Comparison of ENCODE assay signal across 9 mouse cellular contexts in the genomic region with DNA sequence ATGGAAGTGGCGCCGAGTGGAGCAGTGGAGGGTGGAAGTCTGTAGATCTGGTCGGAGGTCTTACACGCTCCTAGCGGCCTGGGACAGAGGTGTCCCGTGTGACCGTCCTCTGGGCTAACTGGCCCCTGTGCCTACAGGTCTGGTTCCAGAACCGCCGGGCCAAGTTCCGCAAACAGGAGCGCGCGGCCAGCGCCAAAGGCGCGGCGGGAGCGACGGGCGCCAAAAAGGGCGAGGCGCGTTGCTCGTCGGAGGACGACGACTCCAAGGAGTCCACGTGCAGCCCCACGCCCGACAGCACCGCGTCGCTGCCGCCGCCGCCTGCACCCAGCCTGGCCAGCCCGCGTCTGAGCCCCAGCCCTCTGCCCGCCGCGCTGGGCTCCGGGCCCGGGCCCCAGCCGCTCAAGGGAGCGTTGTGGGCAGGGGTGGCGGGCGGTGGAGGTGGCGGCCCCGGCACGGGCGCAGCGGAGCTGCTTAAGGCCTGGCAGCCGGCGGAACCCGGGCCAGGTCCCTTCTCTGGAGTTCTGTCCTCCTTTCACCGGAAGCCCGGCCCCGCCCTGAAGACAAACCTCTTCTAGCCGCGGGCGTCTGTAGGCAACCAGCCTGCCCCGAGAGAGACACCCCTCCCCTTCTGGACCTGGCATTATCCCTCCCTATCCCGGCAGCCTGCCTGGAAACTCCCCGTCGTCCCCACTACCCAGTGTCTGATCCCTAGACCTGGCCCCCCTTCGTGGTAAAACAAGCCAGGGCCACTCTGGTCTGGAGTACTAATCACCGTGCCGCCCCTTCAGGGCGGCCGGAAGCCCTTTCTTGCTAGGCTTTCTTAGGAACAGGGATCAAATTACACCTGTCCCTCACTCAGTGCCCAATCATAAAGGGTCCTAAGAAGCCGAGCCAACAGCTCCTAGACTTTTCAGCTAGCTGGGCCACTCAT. TPM values are rescaled to one million over a fixed set of nuclear protein-coding genes. Genes with fewer than 3 reads are reported as not detected.
A peak's percentile ranks its signal among the peaks of the same experiment; 100 is the strongest.
DNase-seq lines count a peak whose midpoint lies in the region; ATAC-seq lines count a peak whose summit lies in the region.
"Had no signal": no experiment of that assay in that cellular context is flagged by ENCODE, and none has a peak within 500 bp of the region (broad histone marks: within the 10 kb centered on the region; RNA-seq: fewer than 3 reads in every experiment).

No protein-coding gene starts in this region.

- peak overlapping the region; percentile 78 for H3K4me2 ChIP-seq in neural tube, embryonic 12.5 days (replicated peaks)

- no peaks in the 10 kb centered on the region for H3K9me3 ChIP-seq in neural tube, embryonic 12.5 days

- no peak overlapping the region for H3K27ac ChIP-seq in neural tube, embryonic 12.5 days

- peaks cover 27% of the 10 kb centered on the region for H3K36me3 ChIP-seq in neural tube, embryonic 12.5 days

- DNase-seq in layer of hippocampus, adult 11-12 months (ENCODE audit: low spot score) = peak; percentile 12
- DNase-seq in layer of hippocampus, adult 9-10 months (ENCODE audit: low spot score) = no peak
- peak; percentile 88 for DNase-seq in embryo, embryonic 11 days
- DNase-seq in heart, adult 9 months (ENCODE audit: low spot score in 2 of 2) = peak; percentile 77 to 79
- peak; percentile 53 for DNase-seq in kidney, adult 11 months
- peak; percentile 56 to 60 for DNase-seq in lung, adult 18-20 months
- DNase-seq in left cerebral cortex, adult 9 months (ENCODE audit: low spot score in 2 of 2) = no peak

- peak; percentile 22 for ATAC-seq in neural tube, embryonic 12.5 days (ENCODE audit: low FRiP score, low read depth)

- H3K9ac ChIP-seq in neural tube, embryonic 12.5 days = peak overlapping the region; percentile 61

- H3K4me3 ChIP-seq in neural tube, embryonic 12.5 days = peak overlapping the region; percentile 39

- H3K4me1 ChIP-seq in neural tube, embryonic 12.5 days = peaks cover 32% of the 10 kb centered on the region

- peaks cover 72% of the 10 kb centered on the region for H3K27me3 ChIP-seq in neural tube, embryonic 12.5 days (replicated peaks)

- WGBS in neural tube, embryonic 12.5 days = under 1% methylated on average over 71 of the region's 71 CpGs

RNA-seq across cellular contexts. Expression of a gene that starts 3.7 kb away (rescaled TPM):
- polyA plus RNA-seq in neural tube, embryonic 12.5 days (2016; fragmentation: Nextera tagmentation; extraction: Ambion mirVana) = 1.9 and 2.4 TPM in 2 replicates
- polyA plus RNA-seq: G1E had no signal

RNA-seq across cellular contexts. Expression of a gene that starts 16.2 kb away (rescaled TPM):
- 34.9 and 37.7 TPM in 2 replicates for polyA plus RNA-seq in neural tube, embryonic 12.5 days (2016; fragmentation: Nextera tagmentation; extraction: Ambion mirVana)

RNA-seq across cellular contexts. Expression of a gene that starts 35.2 kb away (rescaled TPM):
- polyA plus RNA-seq in neural tube, embryonic 12.5 days (2016; fragmentation: Nextera tagmentation; extraction: Ambion mirVana) = 1.2 and 1.3 TPM in 2 replicates
- polyA plus RNA-seq: G1E had no signal

RNA-seq across cellular contexts. Expression of a gene that starts 41.7 kb away (rescaled TPM):
- polyA plus RNA-seq in neural tube, embryonic 12.5 days (2016; fragmentation: Nextera tagmentation; extraction: Ambion mirVana) = 86.0 and 89.1 TPM in 2 replicates

RNA-seq across cellular contexts. Expression of a gene that starts 48.8 kb away (rescaled TPM):
- 1.0 TPM in 1 of 2 replicates, not detected in the other for polyA plus RNA-seq in neural tube, embryonic 12.5 days (2016; fragmentation: Nextera tagmentation; extraction: Ambion mirVana)
- polyA plus RNA-seq: G1E had no signal

Comparison
In these comparisons a context has a peak if more than half of its experiments do, and no peak if none do; other contexts are left out.
1. DNase-seq: peak in layer of hippocampus, adult 11-12 months (single experiment), embryo, embryonic 11 days (single experiment), heart, adult 9 months (2 of 2), kidney, adult 11 months (single experiment) and lung, adult 18-20 months (2 of 2); none in layer of hippocampus, adult 9-10 months (single experiment) and left cerebral cortex, adult 9 months (0 of 2).